Mouse (Mus musculus) midbrain, embryonic 13.5 days (tissue): ENCODE results near the gene Tmcc3. TPM values are rescaled to one million over a fixed set of nuclear protein-coding genes. Genes with fewer than 3 reads are reported as not detected.

Experiments used
- ATAC-seq: fragments of 200-750 bp; cut with Nextera tagmentation; 2 replicates; pipeline ENCODE4 v1.8.0; 2017; ENCODE audit warnings: mild to moderate bottlenecking, moderate TSS enrichment, moderate library complexity
- H3K27ac ChIP-seq: fragments of 300-500 bp; sonication (generic); 2 replicates; pipeline ENCODE4 v1.5.1; 2015; ENCODE audit warnings: inconsistent platforms, mild to moderate bottlenecking, moderate library complexity
- H3K27me3 ChIP-seq: fragments of 300-500 bp; sonication (generic); 2 replicates; pipeline ENCODE4 v1.6.1; 2015; ENCODE audit warnings: mild to moderate bottlenecking, inconsistent platforms
- H3K36me3 ChIP-seq: fragments of 300-500 bp; sonication (generic); 2 replicates; pipeline ENCODE4 v1.6.1; 2015; ENCODE audit warnings: mild to moderate bottlenecking, inconsistent platforms
- H3K4me1 ChIP-seq: fragments of 300-500 bp; sonication (generic); replicated peaks from 2 replicates; pipeline ENCODE4 v1.6.1; 2015; ENCODE audit warnings: inconsistent platforms
- H3K4me2 ChIP-seq: fragments of 300-500 bp; sonication (generic); replicated peaks from 2 replicates; pipeline ENCODE4 v1.6.1; 2015; ENCODE audit warnings: moderate library complexity, mild to moderate bottlenecking, inconsistent platforms
- H3K4me3 ChIP-seq: fragments of 300-500 bp; sonication (generic); replicated peaks from 2 replicates; pipeline ENCODE4 v1.5.1; 2015; ENCODE audit warnings: mild to moderate bottlenecking, inconsistent platforms
- H3K9ac ChIP-seq: fragments of 300-500 bp; sonication (generic); replicated peaks from 2 replicates; pipeline ENCODE4 v1.6.1; 2015; ENCODE audit warnings: mild to moderate bottlenecking, inconsistent platforms
- H3K9me3 ChIP-seq: fragments of 300-500 bp; sonication (generic); 2 replicates; pipeline ENCODE4 v1.6.1; 2016; ENCODE audit warnings: mild to moderate bottlenecking, inconsistent platforms
- WGBS: fragments of 180-500 bp; shearing (Covaris S2); methylation state at CpG from one replicate; pipeline ENCODE4 v1.1.7; 2015; 5-methylcytosine and 5-hydroxymethylcytosine counted together
- polyA plus RNA-seq: library from polyadenylated mRNA; unstranded; fragments of >200 nt; fragmentation: Nextera tagmentation; extraction: Ambion mirVana; gene quantifications from 2 replicates; pipeline ENCODE4 v1.2.1, GENCODE M21; 2015

Tmcc3 gene
- polyA plus RNA-seq, 1 experiment from 2014 or later = 6.6 TPM

GRCm38 (mm10) chr10:94298471-94298870, 13.3 kb upstream of the Tmcc3 start, which contains the start of gene Gm4792:
Gene Gm4792, minus strand, starts transcription at chr10:94298703.
- Histone ChIP-seq H3K9me3 (no peaks in the 10 kb centered on the region), H3K4me1 (peaks cover 24% of the 10 kb centered on the region), H3K4me3 (no peak within 1 kb of the TSS), H3K36me3 (no peaks in the 10 kb centered on the region), H3K4me2 (no peak within 1 kb of the TSS), H3K27me3 (no peaks in the 10 kb centered on the region), H3K9ac (no peak within 1 kb of the TSS), H3K27ac (no peak within 1 kb of the TSS)
- WGBS = 80% methylated on average over 3 of the region's 3 CpGs
- ATAC-seq = no peak

- Histone ChIP-seq H3K27me3 (no peaks in the 10 kb centered on the region), H3K9me3 (no peaks in the 10 kb centered on the region), H3K4me3 (no peak overlapping the region), H3K4me1 (peaks cover 23% of the 10 kb centered on the region), H3K4me2 (no peak overlapping the region), H3K9ac (no peak overlapping the region), H3K27ac (no peak overlapping the region), H3K36me3 (no peaks in the 10 kb centered on the region)
- WGBS = 99% methylated on average over 2 of the region's 2 CpGs
- ATAC-seq = no peak
Observed at GRCm38 (mm10) chr10:94299301-94299700, 12.4 kb upstream of the Tmcc3 start.

- WGBS = 54% methylated on average over 9 of the region's 9 CpGs
- H3K27ac ChIP-seq = 0 out of 2 replicates have a peak overlapping the region, but pooled peaks have one; percentile 2
- no peaks in the 10 kb centered on the region for H3K36me3 ChIP-seq
- ATAC-seq = peak; percentile 53; the same call in 1 of the 2 replicates
- H3K9ac ChIP-seq = no peak overlapping the region
- H3K9me3 ChIP-seq = no peaks in the 10 kb centered on the region
- no peaks in the 10 kb centered on the region for H3K27me3 ChIP-seq
- no peak overlapping the region for H3K4me2 ChIP-seq
- no peaks in the 10 kb centered on the region for H3K4me1 ChIP-seq
- no peak overlapping the region for H3K4me3 ChIP-seq
Observed at GRCm38 (mm10) chr10:94304064-94304657, 7.6 kb upstream of the Tmcc3 start.

GRCm38 (mm10) chr10:94305526-94305925, 6.2 kb upstream of the Tmcc3 start:
- 71% methylated on average over 5 of the region's 5 CpGs for WGBS
- Histone ChIP-seq H3K9ac (no peak overlapping the region), H3K27ac (no peak overlapping the region), H3K27me3 (no peaks in the 10 kb centered on the region), H3K4me3 (no peak overlapping the region), H3K9me3 (no peaks in the 10 kb centered on the region), H3K4me2 (no peak overlapping the region), H3K4me1 (0 out of 2 replicates have a peak, but pooled peaks cover 1% of the 10 kb centered on the region), H3K36me3 (no peaks in the 10 kb centered on the region)
- ATAC-seq = no peak

- Histone ChIP-seq H3K4me2 (no peak overlapping the region), H3K9ac (no peak overlapping the region), H3K9me3 (no peaks in the 10 kb centered on the region), H3K27ac (no peak overlapping the region), H3K4me1 (peaks cover 20% of the 10 kb centered on the region), H3K27me3 (peaks cover 5% of the 10 kb centered on the region), H3K4me3 (no peak overlapping the region), H3K36me3 (no peaks in the 10 kb centered on the region)
- WGBS = 64% methylated on average over 7 of the region's 9 CpGs
- ATAC-seq = 0 out of 2 replicates have a peak, but pooled peaks have one; percentile 19
Observed at GRCm38 (mm10) chr10:94310499-94311267, 1.1 kb upstream of the Tmcc3 start.

- Histone ChIP-seq H3K9me3 (no peaks in the 10 kb centered on the region), H3K4me3 (peak overlapping the region; percentile 49), H3K4me1 (peaks cover 20% of the 10 kb centered on the region), H3K9ac (peak overlapping the region; percentile 67), H3K27me3 (peaks cover 5% of the 10 kb centered on the region), H3K4me2 (peak overlapping the region; percentile 93), H3K36me3 (no peaks in the 10 kb centered on the region), H3K27ac (no peak overlapping the region)
- peak; percentile 87 for ATAC-seq
- under 1% methylated on average over 45 of the region's 45 CpGs for WGBS
Observed at GRCm38 (mm10) chr10:94312007-94312715, 412 bp downstream of the Tmcc3 start.

- Histone ChIP-seq H3K9ac (no peak overlapping the region), H3K36me3 (no peaks in the 10 kb centered on the region), H3K27me3 (peaks cover 5% of the 10 kb centered on the region), H3K4me2 (no peak overlapping the region), H3K4me3 (no peak overlapping the region), H3K4me1 (peaks cover 20% of the 10 kb centered on the region), H3K9me3 (no peaks in the 10 kb centered on the region), H3K27ac (no peak overlapping the region)
- ATAC-seq = no peak
- WGBS = 85% methylated on average over 4 of the region's 4 CpGs
Observed at GRCm38 (mm10) chr10:94313146-94313545, 1.4 kb downstream of the Tmcc3 start.

GRCm38 (mm10) chr10:94318574-94318973, 6.8 kb downstream of the Tmcc3 start:
- Histone ChIP-seq H3K4me2 (no peak overlapping the region), H3K9ac (no peak overlapping the region), H3K4me3 (no peak overlapping the region), H3K27ac (no peak overlapping the region), H3K4me1 (0 out of 2 replicates have a peak, but pooled peaks cover 2% of the 10 kb centered on the region), H3K9me3 (no peaks in the 10 kb centered on the region), H3K27me3 (no peaks in the 10 kb centered on the region), H3K36me3 (no peaks in the 10 kb centered on the region)
- WGBS = 58% methylated on average over 4 of the region's 4 CpGs
- no peak for ATAC-seq

GRCm38 (mm10) chr10:94329962-94330361, 18.2 kb downstream of the Tmcc3 start:
- 33% methylated on average over 5 of the region's 5 CpGs for WGBS
- peak; percentile 86 for ATAC-seq
- no peak overlapping the region for H3K4me2 ChIP-seq

GRCm38 (mm10) chr10:94332358-94333137, 20.8 kb downstream of the Tmcc3 start:
- Histone ChIP-seq H3K9ac (no peak overlapping the region), H3K4me3 (no peak overlapping the region), H3K36me3 (no peaks in the 10 kb centered on the region), H3K27me3 (no peaks in the 10 kb centered on the region), H3K4me1 (peaks cover 11% of the 10 kb centered on the region), H3K4me2 (no peak overlapping the region), H3K27ac (no peak overlapping the region), H3K9me3 (no peaks in the 10 kb centered on the region)
- ATAC-seq = no peak
- WGBS = 81% methylated on average over 16 of the region's 16 CpGs

More at GRCm38 (mm10) chr10:94329962-94330361, 18.2 kb downstream of the Tmcc3 start:
- Histone ChIP-seq H3K9ac (no peak overlapping the region), H3K36me3 (no peaks in the 10 kb centered on the region), H3K9me3 (no peaks in the 10 kb centered on the region), H3K27ac (no peak overlapping the region), H3K4me3 (no peak overlapping the region), H3K4me1 (peaks cover 11% of the 10 kb centered on the region), H3K27me3 (no peaks in the 10 kb centered on the region)

GRCm38 (mm10) chr10:94333328-94333727, 21.6 kb downstream of the Tmcc3 start:
- peaks cover 11% of the 10 kb centered on the region for H3K4me1 ChIP-seq
- no peak overlapping the region for H3K4me3 ChIP-seq
- H3K27me3 ChIP-seq = no peaks in the 10 kb centered on the region
- no peaks in the 10 kb centered on the region for H3K9me3 ChIP-seq
- ATAC-seq = no peak
- H3K27ac ChIP-seq = no peak overlapping the region
- H3K4me2 ChIP-seq = no peak overlapping the region
- H3K36me3 ChIP-seq = no peaks in the 10 kb centered on the region
- WGBS = 88% methylated on average over 8 of the region's 8 CpGs
- no peak overlapping the region for H3K9ac ChIP-seq
